Mouse (Mus musculus) ES-E14 (cell line): ENCODE results near the gene Mbtps2. TPM values are rescaled to one million over a fixed set of nuclear protein-coding genes. Genes with fewer than 3 reads are reported as not detected.
A peak's percentile ranks its signal among the peaks of the same experiment; 100 is the strongest.

Source experiments
- DNase-seq: peaks from one replicate; pipeline ENCODE4 v3.0.0-alpha.2; 2013; ENCODE audit warnings: low read depth, low spot score
- H3K27ac ChIP-seq: 2 replicates; pipeline ENCODE4 v1.5.1; 2012; ENCODE audit warnings: low read depth, mild to moderate bottlenecking, low read length, moderate library complexity, mixed read lengths; ENCODE audit not compliant: poor library complexity, insufficient read depth, severe bottlenecking
- H3K36me3 ChIP-seq: 2 replicates; pipeline ENCODE4 v1.6.1; 2012; ENCODE audit warnings: mild to moderate bottlenecking, low read length, moderate library complexity, mixed read lengths; ENCODE audit not compliant: control insufficient read depth, poor library complexity, insufficient read depth, severe bottlenecking
- H3K4me1 ChIP-seq, 2 experiments: fragments of 150-350 bp in 1 of 2; sonication (generic) in 1 of 2; 2 replicates each; pipeline ENCODE4 v1.6.1; 2012; ENCODE audit warnings: low read length in 2 of 2, mild to moderate bottlenecking in 1 of 2, mixed read lengths in 1 of 2; ENCODE audit not compliant: control insufficient read depth in 2 of 2, insufficient read depth in 2 of 2, poor library complexity in 1 of 2
- H3K4me3 ChIP-seq, 2 experiments: fragments of 150-350 bp in 1 of 2; sonication (generic) in 1 of 2; 2 replicates each; pipeline ENCODE4 v1.5.1; 2012; ENCODE audit warnings: low read length in 2 of 2, low read depth in 1 of 2, mild to moderate bottlenecking in 1 of 2, mixed read lengths in 1 of 2; ENCODE audit not compliant: insufficient read depth in 1 of 2, poor library complexity in 1 of 2, severe bottlenecking in 1 of 2
- H3K9ac ChIP-seq: 2 replicates; pipeline ENCODE4 v1.6.1; 2012; ENCODE audit warnings: low read depth, mild to moderate bottlenecking, low read length, mixed read lengths; ENCODE audit not compliant: poor library complexity, insufficient read depth, severe bottlenecking
- H3K9me3 ChIP-seq: fragments of 150-350 bp; sonication (generic); 2 replicates; pipeline ENCODE4 v1.6.1; 2012; ENCODE audit warnings: low read depth, mild to moderate bottlenecking, low read length; ENCODE audit not compliant: control insufficient read depth, insufficient read depth
- CHD2 ChIP-seq: IDR thresholded peaks from 2 replicates; pipeline ENCODE4 v1.6.1; 2014; ENCODE audit warnings: mild to moderate bottlenecking, low read depth, low read length, inconsistent platforms
- HCFC1 ChIP-seq: IDR thresholded peaks from 2 replicates; pipeline ENCODE4 v1.6.1; 2012; ENCODE audit warnings: low read length, inconsistent platforms, borderline replicate concordance; ENCODE audit not compliant: insufficient read depth
- MAFK ChIP-seq: IDR thresholded peaks from 2 replicates; pipeline ENCODE4 v1.6.1; 2014; ENCODE audit warnings: mild to moderate bottlenecking, low read depth, low read length, inconsistent platforms; ENCODE audit not compliant: insufficient read depth
- ZC3H11A ChIP-seq: IDR thresholded peaks from 2 replicates; pipeline ENCODE4 v1.6.1; 2012; ENCODE audit warnings: low read depth, mild to moderate bottlenecking, inconsistent platforms, low read length, borderline replicate concordance
- ZNF384 ChIP-seq: IDR thresholded peaks from 2 replicates; pipeline ENCODE4 v1.6.1; 2012; ENCODE audit warnings: low read depth, low read length, inconsistent platforms
- in situ Hi-C, 2 experiments: fragments of 600-800 bp; cut with MboI; formaldehyde crosslinking; loops; one replicate each; pipeline ENCODE4 v1.15.1; 2025; ENCODE audit warnings: low sequenced_read_pairs in 2 of 2, inconsistent platforms in 1 of 2; ENCODE audit not compliant: unreplicated experiment in 2 of 2
- total RNA-seq: library from RNA; depleted of rRNA; stranded (reverse); fragments of 300-350 nt; gene quantifications from 2 replicates; pipeline ENCODE4 v1.2.3, GENCODE M21; 2012

Gene Mbtps2
- total RNA-seq, 1 experiment = 17.6 TPM

DNA sequence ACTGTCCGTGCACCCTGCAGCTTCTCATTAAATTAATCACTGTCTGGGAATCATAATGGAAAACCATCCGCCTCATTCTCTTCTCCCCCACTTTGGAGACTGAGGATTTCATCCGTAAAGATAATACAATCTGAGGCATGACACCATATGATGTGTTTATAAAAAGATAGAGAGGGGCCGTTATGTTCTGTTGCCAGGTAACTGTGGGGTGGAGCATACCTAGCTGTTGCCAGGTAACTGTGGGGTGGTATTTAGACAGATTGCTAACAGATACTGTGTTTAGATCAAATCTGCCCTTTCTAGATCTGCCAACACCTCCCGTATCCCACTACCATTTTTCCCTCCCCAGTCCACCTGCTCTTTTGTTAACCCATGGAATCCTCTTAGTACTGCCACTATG, 11.5 kb downstream of the Mbtps2 start:
- in situ Hi-C loops = no loop called here
- TF ChIP-seq ZNF384 = no peak
- TF ChIP-seq HCFC1 = no peak

DNA sequence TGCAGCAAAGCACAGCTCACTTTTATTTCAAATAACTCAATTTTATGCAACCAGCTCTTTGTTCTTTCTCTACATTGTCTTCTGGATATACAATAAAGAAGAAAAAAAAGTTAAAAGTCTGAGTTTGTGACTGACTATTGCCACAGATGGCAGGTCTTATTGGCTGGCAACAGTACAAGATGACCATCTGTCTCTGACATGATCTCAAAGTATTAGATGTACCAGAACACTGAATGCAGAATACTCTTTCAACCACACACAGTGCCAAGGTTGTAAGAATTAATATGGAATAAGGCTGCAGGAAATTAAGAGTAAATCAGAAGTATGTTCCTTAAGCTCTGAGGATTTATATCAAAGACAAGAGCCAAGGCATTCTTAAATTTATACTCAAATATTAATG, 12.1 kb downstream of the Mbtps2 start:
- H3K36me3 ChIP-seq = no peaks in the 10 kb centered on the region; the same call in 1 of the 2 replicates
- no peak for DNase-seq
- H3K9me3 ChIP-seq = no peaks in the 10 kb centered on the region
- in situ Hi-C loops = no loop called here
- TF ChIP-seq ZC3H11A = no peak
- TF ChIP-seq ZNF384 = no peak
- TF ChIP-seq CHD2 = no peak
- TF ChIP-seq HCFC1 = no peak
- TF ChIP-seq MAFK = no peak
- H3K4me3 ChIP-seq = no peak overlapping the region
- H3K4me1 ChIP-seq = peaks cover 0 to 6% of the 10 kb centered on the region in 2 experiments; a peak in 1 of 4 replicates
- H3K9ac ChIP-seq = no peak overlapping the region
- H3K27ac ChIP-seq = no peak overlapping the region

More for the DNA sequence above, 11.5 kb downstream of the Mbtps2 start:
- H3K9me3 ChIP-seq = no peaks in the 10 kb centered on the region
- no peak overlapping the region for H3K9ac ChIP-seq
- peaks cover 0 to 4% of the 10 kb centered on the region in 2 experiments; a peak in 1 of 4 replicates for H3K4me1 ChIP-seq
- DNase-seq = no peak
- H3K36me3 ChIP-seq = no peaks in the 10 kb centered on the region; the same call in 1 of the 2 replicates
- no peak overlapping the region for H3K4me3 ChIP-seq
- H3K27ac ChIP-seq = no peak overlapping the region

DNA sequence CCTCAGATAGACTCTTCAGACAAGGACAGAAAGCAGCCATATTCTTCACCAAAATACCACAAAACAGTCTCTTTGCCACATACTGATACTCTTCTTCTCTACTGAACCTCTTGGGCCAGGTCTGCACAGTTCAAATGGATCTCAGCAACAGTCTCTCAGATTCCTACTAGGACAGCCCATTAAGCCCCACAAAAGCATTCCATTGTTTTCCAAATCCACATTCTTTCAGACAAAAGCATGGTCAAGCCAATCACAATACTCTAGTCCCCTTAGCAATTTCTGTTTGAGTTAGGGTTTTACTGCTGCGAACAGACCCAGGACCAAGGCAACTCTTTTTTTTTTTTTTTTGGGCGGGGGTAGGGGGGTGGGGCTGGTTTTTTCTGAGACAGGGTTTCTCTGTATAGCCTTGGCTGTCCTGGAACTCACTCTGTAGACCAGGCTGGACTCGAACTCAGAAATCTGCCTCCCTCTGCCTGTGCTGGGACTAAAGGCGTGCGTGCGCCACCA, 19.4 kb downstream of the Mbtps2 start:
- DNase-seq = peak; percentile 57
- peaks cover 0 to 5% of the 10 kb centered on the region in 2 experiments; a peak in 2 of 4 replicates for H3K4me1 ChIP-seq
- in situ Hi-C loops = no loop called here
- H3K4me3 ChIP-seq = peak overlapping the region in 1 of 2 experiments; percentile 37; a peak in 2 of 4 replicates
- TF ChIP-seq ZC3H11A (no peak), CHD2 (0 out of 2 replicates have a peak, but pooled peaks have one; percentile 36), ZNF384 (peak; percentile 95)
- peak overlapping the region; percentile 96 for H3K27ac ChIP-seq
- no peaks in the 10 kb centered on the region; the same call in 1 of the 2 replicates for H3K36me3 ChIP-seq
- no peaks in the 10 kb centered on the region for H3K9me3 ChIP-seq
- peak overlapping the region; percentile 31; the same call in 1 of the 2 replicates for H3K9ac ChIP-seq

DNA sequence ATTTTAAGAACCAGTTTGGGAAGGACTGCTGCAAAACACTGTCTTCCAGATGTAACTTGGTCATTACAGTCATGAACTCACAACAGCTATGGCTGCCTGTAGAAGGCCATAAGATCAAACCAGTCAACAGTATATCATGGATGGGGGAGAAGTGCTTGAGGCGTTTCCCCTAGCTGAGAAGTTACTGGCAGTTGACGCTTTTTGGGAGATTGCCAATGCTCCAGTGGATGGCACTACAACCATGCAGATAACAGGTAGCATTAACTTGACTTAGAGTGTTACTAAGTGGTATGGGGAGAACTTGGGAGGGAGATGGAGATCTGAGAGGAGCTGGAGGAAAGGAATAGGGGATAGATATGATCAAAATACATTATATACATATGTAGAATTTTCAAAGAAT, 23.8 kb downstream of the Mbtps2 start:
- Histone ChIP-seq H3K9me3 (no peaks in the 10 kb centered on the region), H3K36me3 (no peaks in the 10 kb centered on the region; the same call in 1 of the 2 replicates), H3K27ac (no peak overlapping the region), H3K4me3 (no peak overlapping the region), H3K4me1 (0 out of 4 replicates have a peak, but pooled peaks cover 0 to 3% of the 10 kb centered on the region in 2 experiments), H3K9ac (no peak overlapping the region)
- in situ Hi-C loops = no loop called here
- TF ChIP-seq CHD2 (no peak), MAFK (no peak), HCFC1 (no peak), ZC3H11A (no peak), ZNF384 (no peak)
- no peak for DNase-seq

DNA sequence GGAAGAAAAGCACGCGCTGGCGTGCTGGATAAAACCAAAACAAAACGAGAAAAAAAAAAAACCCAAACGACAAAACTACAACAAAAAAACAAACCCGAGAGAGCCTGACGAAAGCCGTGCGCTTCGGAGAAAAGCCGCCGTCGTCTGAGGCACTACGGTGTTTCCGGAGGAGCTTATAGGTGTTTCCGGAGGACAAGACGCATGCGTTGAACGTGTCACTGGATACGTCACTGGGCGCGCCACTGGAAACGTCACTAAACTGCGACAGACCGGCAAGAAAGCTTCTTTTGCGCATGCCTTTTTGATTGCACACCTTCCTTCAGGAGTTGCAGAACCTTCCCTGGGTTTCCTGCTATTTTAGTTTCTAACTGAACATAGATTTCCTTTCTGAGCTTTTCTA, 29.7 kb downstream of the Mbtps2 start, which contains the start of gene Yy2:
Gene Yy2, minus strand, starts transcription at position 146 of the 400 bp plus-strand sequence.
- H3K4me1 ChIP-seq = no peaks in the 10 kb centered on the region

More for the DNA sequence above, 29.7 kb downstream of the Mbtps2 start, which contains the start of gene Yy2:
- H3K9me3 ChIP-seq = no peaks in the 10 kb centered on the region
- TF ChIP-seq HCFC1 (peak; percentile 68; the same call in 1 of the 2 replicates), CHD2 (no peak)
- H3K27ac ChIP-seq = no peak within 1 kb of the TSS
- peak within 1 kb of the TSS; percentile 75 for H3K9ac ChIP-seq
- H3K36me3 ChIP-seq = peaks cover 3% of the 10 kb centered on the region
- peak within 1 kb of the TSS; percentile 64 to 66 for H3K4me3 ChIP-seq
- in situ Hi-C loops = no loop called here
- peak; percentile 47 for DNase-seq
